Mouse (Mus musculus): Measurements from ENCODE around the gene Osbpl8. TPM values are rescaled to one million over a fixed set of nuclear protein-coding genes. Genes with fewer than 3 reads are reported as not detected.

Gene Osbpl8
- total and polyA plus RNA-seq, 3 experiments: 12.9 to 26.4 (median 23.4) TPM

DNA sequence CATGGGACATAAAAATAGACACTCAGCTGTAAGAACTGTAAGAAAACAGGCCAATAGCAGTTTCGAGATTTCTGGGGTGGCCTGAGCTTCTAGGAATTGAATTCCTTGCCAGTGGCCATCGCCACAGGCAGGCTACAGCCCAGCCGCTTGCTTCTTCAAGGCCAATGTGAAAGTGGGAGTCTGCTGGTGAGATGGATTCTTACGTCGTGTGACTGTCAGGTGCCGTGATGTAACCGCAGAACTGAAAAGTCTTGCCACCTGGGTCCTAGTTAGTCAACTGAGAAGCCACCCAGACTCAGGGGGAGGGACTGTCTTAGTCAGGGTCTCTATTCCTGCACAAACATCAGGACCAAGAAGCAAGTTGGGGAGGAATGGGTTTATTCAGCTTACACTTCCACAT is 40.4 kb upstream of the Osbpl8 start (continued):
- no peak for TF ChIP-seq MEF2A (IDR thresholded peaks at IDR 0.05; ENCODE audit: borderline replicate concordance, low read depth, low read length)
- no peak for TF ChIP-seq RAD21 (IDR thresholded peaks at IDR 0.05; ENCODE audit: low read depth, low read length)
- TF ChIP-seq TCF12 (IDR thresholded peaks at IDR 0.05; ENCODE audit: low read depth, low read length): peak; percentile 79
- TF ChIP-seq ZC3H11A (IDR thresholded peaks at IDR 0.05; ENCODE audit: low read depth, low read length): no peak
- peak; percentile 81 for TF ChIP-seq ETS1 (conservative IDR thresholded peaks at IDR 0.05; ENCODE audit: low read depth, low read length)
- no peak for TF ChIP-seq MAX (IDR thresholded peaks at IDR 0.05; ENCODE audit: low read length)

GRCm38 (mm10) chr10:111124767-111125315 is 39.7 kb upstream of the Osbpl8 start:
- no peak for DNase-seq (ENCODE audit: extremely low read depth)
- Histone ChIP-seq H3K4me2 (ENCODE audit: insufficient read depth, low read depth, poor library complexity, severe bottlenecking) (no peak overlapping the region; the same call in 1 of the 2 replicates), H3K9me3 (replicated peaks; ENCODE audit: low read length) (no peaks in the 10 kb centered on the region), H3K4me1 (ENCODE audit: control insufficient read depth in 1 of 2, insufficient read depth in 2 of 2) (peaks cover 14 to 38% of the 10 kb centered on the region in 2 experiments), H3K36me3 (replicated peaks in 1 of 2; ENCODE audit: control insufficient read depth in 1 of 2, insufficient read depth in 1 of 2, low read length in 1 of 2) (no peaks in the 10 kb centered on the region), H3K79me2 (replicated peaks; ENCODE audit: control insufficient read depth, extremely low read depth, insufficient read depth, poor library complexity, severe bottlenecking) (no peaks in the 10 kb centered on the region), H3K9ac (ENCODE audit: insufficient read depth, low read depth) (no peak overlapping the region), H3K27ac (ENCODE audit: insufficient read depth, low read depth) (no peak overlapping the region), H3K4me3 (replicated peaks in 1 of 3; ENCODE audit: low read depth in 2 of 3, low read length in 2 of 3, poor library complexity in 1 of 3) (no peak overlapping the region), H3K27me3 (replicated peaks) (no peaks in the 10 kb centered on the region)
- dilution Hi-C loops (cut with MboI; ENCODE audit: extremely low pct_ligation_motif_present, extremely low pct_unique_long_range_greater_than_20kb, low sequenced_read_pairs): no loop called here
- in situ Hi-C loops (cut with MboI; ENCODE audit: low pct_ligation_motif_present, low pct_unique_long_range_greater_than_20kb, low sequenced_read_pairs): loop anchor here (25.0 kb wide), 1 partner anchor 512 kb away; no protein-coding TSS in a partner anchor
- TF ChIP-seq BHLHE40 (IDR thresholded peaks at IDR 0.05; ENCODE audit: low read depth, low read length): no peak
- no peak for TF ChIP-seq ZNF384 (IDR thresholded peaks at IDR 0.05; ENCODE audit: low read depth, low read length)
- no peak for TF ChIP-seq EP300 (IDR thresholded peaks at IDR 0.05; ENCODE audit: low read length)
- TF ChIP-seq IRF4 (IDR thresholded peaks at IDR 0.05; ENCODE audit: low read depth, low read length): no peak
- TF ChIP-seq RAD21 (IDR thresholded peaks at IDR 0.05; ENCODE audit: low read depth, low read length): no peak
- no peak for TF ChIP-seq GABPA (IDR thresholded peaks at IDR 0.05; ENCODE audit: insufficient replicate concordance, low read depth, low read length)
- TF ChIP-seq ELF1 (IDR thresholded peaks at IDR 0.05; ENCODE audit: low read depth, low read length): no peak
- no peak for TF ChIP-seq POLR2A (IDR thresholded peaks at IDR 0.05; ENCODE audit: low read depth, low read length)
- no peak for TF ChIP-seq MAFK (IDR thresholded peaks at IDR 0.05; ENCODE audit: insufficient replicate concordance, low read length)
- no peak for TF ChIP-seq E2F4 (IDR thresholded peaks at IDR 0.05; ENCODE audit: insufficient replicate concordance, low read depth, low read length)
- TF ChIP-seq CTCF (conservative IDR thresholded peaks at IDR 0.05 in 1 of 2, IDR thresholded peaks at IDR 0.05 in 1 of 2; ENCODE audit: low read depth in 2 of 2, low read length in 2 of 2): no peak
- no peak for TF ChIP-seq MEF2A (IDR thresholded peaks at IDR 0.05; ENCODE audit: borderline replicate concordance, low read depth, low read length)
- TF ChIP-seq TCF12 (IDR thresholded peaks at IDR 0.05; ENCODE audit: low read depth, low read length): no peak
- no peak for TF ChIP-seq USF1 (IDR thresholded peaks at IDR 0.05; ENCODE audit: low read depth, low read length)
- TF ChIP-seq ZMIZ1 (IDR thresholded peaks at IDR 0.05; ENCODE audit: low read depth, low read length): no peak
- TF ChIP-seq KAT2A (IDR thresholded peaks at IDR 0.05; ENCODE audit: insufficient replicate concordance, low read length): no peak
- TF ChIP-seq ZC3H11A (IDR thresholded peaks at IDR 0.05; ENCODE audit: low read depth, low read length): no peak

Data from CH12.LX (cell line).